Mouse (Mus musculus): ENCODE data around the gene Sass6. TPM values are rescaled to one million over a fixed set of nuclear protein-coding genes. Genes with fewer than 3 reads are reported as not detected.
"Not testable (repeated sequence)": the region's sequence is repeated elsewhere in the genome, so short reads cannot be mapped to it uniquely, and the experiment has no call there.

Gene Sass6
- polyA plus RNA-seq (2016; fragmentation: Nextera tagmentation; extraction: Ambion mirVana), result 19.9 and 21.0 TPM in 2 replicates

GRCm38 (mm10) chr3:116594728-116595602, at the start of gene Sass6:
TSS of gene Sass6 (plus strand) at chr3:116594982.
- under 1% methylated on average over 65 of the region's 65 CpGs for WGBS
- Histone ChIP-seq H3K4me3 (peak within 1 kb of the TSS; percentile 85), H3K9me3 (replicated peaks) (no peaks in the 10 kb centered on the region), H3K36me3 (peaks cover 20% of the 10 kb centered on the region), H3K9ac (peak within 1 kb of the TSS; percentile 94), H3K4me1 (replicated peaks) (peaks cover 6% of the 10 kb centered on the region), H3K27ac (ENCODE audit: poor library complexity, severe bottlenecking) (peak within 1 kb of the TSS; percentile 86), H3K4me2 (peak within 1 kb of the TSS; percentile 78), H3K27me3 (replicated peaks) (no peaks in the 10 kb centered on the region)
- ATAC-seq (ENCODE audit: insufficient number of reproducible peaks, low FRiP score), result peak; percentile 96

DNA sequence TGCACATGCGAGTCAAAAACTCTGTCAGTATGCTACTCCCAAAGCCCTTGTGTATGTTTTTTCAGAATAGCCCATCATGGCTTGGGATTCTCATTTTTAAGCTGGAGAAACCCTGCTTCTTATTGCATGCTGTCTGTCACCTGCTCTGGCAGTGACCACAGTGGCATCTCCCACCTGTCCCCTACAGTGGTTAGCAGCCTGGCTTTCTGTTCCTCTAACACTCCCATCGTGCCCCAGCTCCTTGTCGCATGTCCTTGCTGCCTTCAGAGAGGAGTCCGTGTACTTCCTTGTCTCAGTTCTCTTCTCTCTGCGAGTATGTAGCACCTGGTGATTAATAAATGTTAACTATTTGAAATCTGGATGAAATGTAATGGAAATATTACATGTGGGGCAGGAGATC, 47.4 kb upstream of the Sass6 start:
- Histone ChIP-seq H3K4me1 (replicated peaks) (peaks cover under 1% of the 10 kb centered on the region), H3K4me2 (no peak overlapping the region), H3K9ac (no peak overlapping the region), H3K4me3 (no peak overlapping the region), H3K9me3 (replicated peaks) (no peaks in the 10 kb centered on the region; the same call in 1 of the 2 replicates), H3K27ac (ENCODE audit: poor library complexity, severe bottlenecking) (no peak overlapping the region), H3K36me3 (peaks cover 65% of the 10 kb centered on the region), H3K27me3 (replicated peaks) (no peaks in the 10 kb centered on the region)
- 87% methylated on average over 5 of the region's 5 CpGs for WGBS
- ATAC-seq (ENCODE audit: insufficient number of reproducible peaks, low FRiP score), result no peak

GRCm38 (mm10) chr3:116551362-116551761, 43.4 kb upstream of the Sass6 start:
- no peak overlapping the region for H3K4me2 ChIP-seq
- H3K27me3 ChIP-seq (replicated peaks), result no peaks in the 10 kb centered on the region
- peaks cover 42% of the 10 kb centered on the region for H3K36me3 ChIP-seq
- H3K4me1 ChIP-seq (replicated peaks), result no peaks in the 10 kb centered on the region
- no peak overlapping the region for H3K4me3 ChIP-seq
- H3K9ac ChIP-seq, result no peak overlapping the region
- ATAC-seq (ENCODE audit: insufficient number of reproducible peaks, low FRiP score), result no peak
- H3K27ac ChIP-seq (ENCODE audit: poor library complexity, severe bottlenecking), result no peak overlapping the region
- 85% methylated on average over 5 of the region's 5 CpGs for WGBS
- no peaks in the 10 kb centered on the region; the same call in 1 of the 2 replicates for H3K9me3 ChIP-seq (replicated peaks)

GRCm38 (mm10) chr3:116561315-116561714, 33.5 kb upstream of the Sass6 start:
- ATAC-seq (ENCODE audit: insufficient number of reproducible peaks, low FRiP score), result not testable (repeated sequence)
- peak overlapping the region; percentile 99 for H3K27ac ChIP-seq (ENCODE audit: poor library complexity, severe bottlenecking)

DNA sequence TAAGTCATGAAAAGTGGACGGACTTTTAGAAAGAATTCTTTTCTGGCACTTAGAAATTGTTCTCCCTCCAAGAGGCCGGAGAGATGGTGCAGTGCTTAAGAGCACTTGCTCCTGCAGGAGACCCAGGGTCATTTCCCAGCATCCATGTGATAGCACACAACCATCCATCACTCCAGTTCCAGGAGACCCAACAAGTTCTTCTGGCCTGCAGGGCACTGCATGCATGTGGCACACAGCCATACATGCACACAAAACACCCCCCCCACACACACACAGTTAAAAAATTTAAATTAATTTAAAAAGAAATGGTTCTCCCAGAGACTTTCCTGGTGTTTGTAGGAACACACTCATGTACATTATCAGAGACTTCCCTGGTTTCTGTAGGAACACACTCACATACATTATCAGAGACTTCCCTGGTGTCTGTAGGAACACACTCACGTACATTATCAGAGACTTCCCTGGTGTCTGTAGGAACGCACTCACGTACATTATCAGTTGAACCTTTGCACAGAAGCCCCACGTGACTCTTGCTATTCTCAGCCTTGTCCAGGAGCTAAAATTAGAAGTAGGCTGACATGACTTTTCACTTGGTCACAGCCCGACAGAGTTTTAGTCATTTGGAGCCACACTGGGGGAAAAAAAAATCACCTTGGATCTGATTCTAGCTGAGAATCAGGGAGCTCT, 32.2 kb upstream of the Sass6 start, which contains the start of gene Lrrc39:
Gene Lrrc39, plus strand, starts transcription at position 566 of the 687 bp plus-strand sequence.
- Histone ChIP-seq H3K4me3 (peak within 1 kb of the TSS; percentile 52), H3K4me2 (peak within 1 kb of the TSS; percentile 65), H3K27me3 (replicated peaks) (no peaks in the 10 kb centered on the region), H3K27ac (ENCODE audit: poor library complexity, severe bottlenecking) (peak within 1 kb of the TSS; percentile 99), H3K4me1 (replicated peaks) (peaks cover 16% of the 10 kb centered on the region), H3K36me3 (peaks cover 20% of the 10 kb centered on the region), H3K9ac (peak within 1 kb of the TSS; percentile 77), H3K9me3 (replicated peaks) (peaks cover 7% of the 10 kb centered on the region)
- ATAC-seq (ENCODE audit: insufficient number of reproducible peaks, low FRiP score), result peak; percentile 97
- WGBS, result 10% methylated on average over 7 of the region's 7 CpGs

More at GRCm38 (mm10) chr3:116561315-116561714, 33.5 kb upstream of the Sass6 start:
- H3K9me3 ChIP-seq (replicated peaks); H3K4me2 ChIP-seq; H3K36me3 ChIP-seq; H3K27me3 ChIP-seq (replicated peaks); H3K4me3 ChIP-seq; H3K9ac ChIP-seq: not testable (repeated sequence)
- peaks cover 16% of the 10 kb centered on the region for H3K4me1 ChIP-seq (replicated peaks)
- WGBS, result 96% methylated on average over 14 of the region's 14 CpGs

GRCm38 (mm10) chr3:116563095-116563492, 31.7 kb upstream of the Sass6 start:
- Histone ChIP-seq H3K4me3 (peak overlapping the region; percentile 52), H3K9ac (peak overlapping the region; percentile 77), H3K27ac (ENCODE audit: poor library complexity, severe bottlenecking) (peak overlapping the region; percentile 99), H3K9me3 (replicated peaks) (peaks cover 7% of the 10 kb centered on the region), H3K4me1 (replicated peaks) (peaks cover 16% of the 10 kb centered on the region), H3K27me3 (replicated peaks) (no peaks in the 10 kb centered on the region), H3K4me2 (peak overlapping the region; percentile 65), H3K36me3 (peaks cover 20% of the 10 kb centered on the region)
- ATAC-seq (ENCODE audit: insufficient number of reproducible peaks, low FRiP score), result peak; percentile 49
- WGBS, result 17% methylated on average over 7 of the region's 7 CpGs

DNA sequence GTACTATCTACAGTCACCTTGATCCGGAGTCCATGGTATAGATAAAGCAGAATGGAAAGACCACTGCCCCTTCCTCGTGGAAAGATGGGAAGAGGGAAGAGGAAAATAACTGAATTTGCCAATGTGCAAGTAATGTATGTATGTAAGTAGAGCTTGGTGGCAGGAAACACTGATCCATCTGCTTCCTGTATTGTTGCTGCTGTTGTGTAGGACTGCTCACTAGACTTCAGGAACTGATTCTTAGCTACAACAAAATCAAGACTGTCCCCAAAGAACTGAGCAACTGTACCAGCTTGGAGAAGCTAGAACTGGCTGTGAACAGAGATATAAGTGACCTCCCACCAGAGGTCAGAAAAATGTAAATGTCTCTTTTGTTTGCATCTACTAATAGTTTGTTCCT, 24.2 kb upstream of the Sass6 start:
- Histone ChIP-seq H3K27me3 (replicated peaks) (no peaks in the 10 kb centered on the region), H3K36me3 (peaks cover 50% of the 10 kb centered on the region), H3K9ac (no peak overlapping the region), H3K27ac (ENCODE audit: poor library complexity, severe bottlenecking) (no peak overlapping the region), H3K4me1 (replicated peaks) (no peaks in the 10 kb centered on the region), H3K4me2 (no peak overlapping the region), H3K4me3 (no peak overlapping the region), H3K9me3 (replicated peaks) (peaks cover 7% of the 10 kb centered on the region)
- ATAC-seq (ENCODE audit: insufficient number of reproducible peaks, low FRiP score), result no peak
- WGBS, result 54% methylated on average over 2 of the region's 2 CpGs

DNA sequence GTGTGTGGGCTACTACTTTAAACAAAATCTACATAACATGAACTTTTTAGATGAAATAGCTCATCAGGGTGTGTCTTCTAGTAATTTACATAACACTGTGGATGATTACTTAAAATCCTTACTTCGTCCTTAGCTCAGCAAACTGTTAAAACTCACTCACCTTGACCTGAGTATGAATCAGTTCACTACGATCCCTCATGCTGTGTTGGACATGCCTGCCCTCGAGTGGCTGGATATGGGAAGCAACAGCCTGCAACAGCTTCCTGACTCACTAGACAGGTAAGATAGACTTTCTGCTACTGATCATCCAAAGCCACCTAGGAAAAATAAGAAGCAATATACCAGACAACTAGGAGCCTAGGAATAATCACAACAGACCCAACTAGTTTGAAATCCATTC, 17.5 kb upstream of the Sass6 start:
- no peak for ATAC-seq (ENCODE audit: insufficient number of reproducible peaks, low FRiP score)
- Histone ChIP-seq H3K36me3 (peaks cover 51% of the 10 kb centered on the region), H3K4me1 (replicated peaks) (no peaks in the 10 kb centered on the region), H3K4me3 (no peak overlapping the region), H3K9me3 (replicated peaks) (no peaks in the 10 kb centered on the region), H3K9ac (no peak overlapping the region), H3K27me3 (replicated peaks) (no peaks in the 10 kb centered on the region), H3K4me2 (no peak overlapping the region), H3K27ac (ENCODE audit: poor library complexity, severe bottlenecking) (no peak overlapping the region)
- WGBS, result 61% methylated on average over 3 of the region's 3 CpGs

DNA sequence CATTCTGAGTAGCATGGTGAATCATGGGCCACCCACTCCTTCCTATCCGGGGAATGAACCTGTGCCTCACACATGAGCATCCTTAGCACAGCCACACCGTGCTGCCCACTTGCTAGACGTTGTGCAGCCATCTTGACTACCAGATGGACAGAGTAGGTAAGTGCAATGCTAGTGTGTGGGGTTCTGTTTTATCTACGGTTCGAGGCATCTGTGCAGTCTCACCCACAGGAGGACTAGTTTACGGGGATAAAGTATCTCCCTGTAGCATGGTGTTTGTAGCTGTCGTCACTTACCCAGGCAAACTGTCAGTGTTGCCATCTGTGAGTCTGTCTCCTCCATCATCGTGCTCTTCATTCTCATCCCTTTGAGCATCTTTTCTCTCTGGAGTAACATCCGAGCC, 12.6 kb upstream of the Sass6 start:
- no peak overlapping the region for H3K27ac ChIP-seq (ENCODE audit: poor library complexity, severe bottlenecking)
- no peaks in the 10 kb centered on the region for H3K4me1 ChIP-seq (replicated peaks)
- H3K4me3 ChIP-seq, result no peak overlapping the region
- 78% methylated on average over 9 of the region's 9 CpGs for whole genome bisulfite sequencing
- no peaks in the 10 kb centered on the region for H3K27me3 ChIP-seq (replicated peaks)
- no peak for ATAC-seq (ENCODE audit: insufficient number of reproducible peaks, low FRiP score)
- no peaks in the 10 kb centered on the region for H3K9me3 ChIP-seq (replicated peaks)
- no peak overlapping the region for H3K9ac ChIP-seq
- no peak overlapping the region for H3K4me2 ChIP-seq
- H3K36me3 ChIP-seq, result peaks cover 75% of the 10 kb centered on the region

- no peaks in the 10 kb centered on the region for H3K27me3 ChIP-seq (replicated peaks)
- H3K36me3 ChIP-seq, result peaks cover 28% of the 10 kb centered on the region
- H3K27ac ChIP-seq (ENCODE audit: poor library complexity, severe bottlenecking), result peak overlapping the region; percentile 86
- H3K9ac ChIP-seq, result peak overlapping the region; percentile 94
- 2% methylated on average over 22 of the region's 22 CpGs for WGBS
- H3K4me2 ChIP-seq, result peak overlapping the region; percentile 78
- ATAC-seq (ENCODE audit: insufficient number of reproducible peaks, low FRiP score), result peak; percentile 63
- no peaks in the 10 kb centered on the region for H3K9me3 ChIP-seq (replicated peaks)
- H3K4me3 ChIP-seq, result peak overlapping the region; percentile 85
- H3K4me1 ChIP-seq (replicated peaks), result peaks cover 6% of the 10 kb centered on the region
Observed at GRCm38 (mm10) chr3:116594076-116594727, 580 bp upstream of the Sass6 start.

GRCm38 (mm10) chr3:116595603-116595991, 815 bp downstream of the Sass6 start:
- H3K4me3 ChIP-seq, result peak overlapping the region; percentile 85
- H3K36me3 ChIP-seq, result peaks cover 15% of the 10 kb centered on the region
- peak overlapping the region; percentile 83 for H3K9ac ChIP-seq
- no peak for ATAC-seq (ENCODE audit: insufficient number of reproducible peaks, low FRiP score)
- 7% methylated on average over 10 of the region's 10 CpGs for WGBS
- no peaks in the 10 kb centered on the region for H3K27me3 ChIP-seq (replicated peaks)
- no peak overlapping the region for H3K27ac ChIP-seq (ENCODE audit: poor library complexity, severe bottlenecking)
- H3K4me1 ChIP-seq (replicated peaks), result peaks cover 6% of the 10 kb centered on the region
- peak overlapping the region; percentile 78 for H3K4me2 ChIP-seq
- H3K9me3 ChIP-seq (replicated peaks), result no peaks in the 10 kb centered on the region
